Mouse (Mus musculus) hindbrain, embryonic 11.5 days (tissue): ENCODE results near the gene Rfx8. TPM values are rescaled to one million over a fixed set of nuclear protein-coding genes. Genes with fewer than 3 reads are reported as not detected.

Experiments
- ATAC-seq: fragments of 200-750 bp; cut with Nextera tagmentation; 2 replicates; pipeline ENCODE4 v1.8.0; 2017; ENCODE audit warnings: mild to moderate bottlenecking, moderate TSS enrichment, moderate library complexity; ENCODE audit not compliant: low FRiP score
- DNase-seq: peaks from one replicate; pipeline ENCODE4 v3.0.0-alpha.2; 2015; ENCODE audit warnings: low spot score
- H3K27ac ChIP-seq: fragments of 300-500 bp; sonication (generic); 2 replicates; pipeline ENCODE4 v1.5.1; 2014; ENCODE audit warnings: mild to moderate bottlenecking, low read depth, low read length
- H3K27me3 ChIP-seq: fragments of 300-500 bp; sonication (generic); 2 replicates; pipeline ENCODE4 v1.6.1; 2014; ENCODE audit warnings: mild to moderate bottlenecking, low read length, moderate library complexity, mixed read lengths; ENCODE audit not compliant: control insufficient read depth, insufficient read depth
- H3K36me3 ChIP-seq: fragments of 300-500 bp; sonication (generic); 2 replicates; pipeline ENCODE4 v1.6.1; 2014; ENCODE audit warnings: mild to moderate bottlenecking, low read length, moderate library complexity, mixed read lengths; ENCODE audit not compliant: control insufficient read depth, insufficient read depth
- H3K4me1 ChIP-seq: fragments of 300-500 bp; sonication (generic); replicated peaks from 2 replicates; pipeline ENCODE4 v1.6.1; 2014; ENCODE audit warnings: low read length, mixed read lengths; ENCODE audit not compliant: control insufficient read depth, insufficient read depth
- H3K4me2 ChIP-seq: fragments of 300-500 bp; sonication (generic); replicated peaks from 2 replicates; pipeline ENCODE4 v1.6.1; 2014; ENCODE audit warnings: mild to moderate bottlenecking, low read depth, low read length
- H3K4me3 ChIP-seq: fragments of 300-500 bp; sonication (generic); 2 replicates; pipeline ENCODE4 v1.5.1; 2014; ENCODE audit warnings: low read depth, low read length
- H3K9ac ChIP-seq: fragments of 300-500 bp; sonication (generic); 2 replicates; pipeline ENCODE4 v1.6.1; 2014; ENCODE audit warnings: low read depth, low read length
- H3K9me3 ChIP-seq: fragments of 300-500 bp; sonication (generic); 2 replicates; pipeline ENCODE4 v1.6.1; 2016; ENCODE audit warnings: low read length; ENCODE audit not compliant: control insufficient read depth
- WGBS: fragments of 180-500 bp; shearing (Covaris S2); extraction: QIAGEN DNeasy Blood & Tissue Kit; methylation state at CpG from one replicate; pipeline ENCODE4 v1.1.7; 2014; 5-methylcytosine and 5-hydroxymethylcytosine counted together
- polyA plus RNA-seq: library from polyadenylated mRNA; unstranded; fragments of >200 nt; fragmentation: Nextera tagmentation; extraction: Ambion mirVana; gene quantifications from 2 replicates; pipeline ENCODE4 v1.2.1, GENCODE M21; 2014

Rfx8 gene
- polyA plus RNA-seq, 1 experiment from 2014 or later, result 0.42 TPM

- WGBS, result 62% methylated on average over 9 of the region's 9 CpGs
- H3K4me3 ChIP-seq, result no peak overlapping the region
- H3K27ac ChIP-seq, result no peak overlapping the region
- H3K27me3 ChIP-seq, result no peaks in the 10 kb centered on the region
- peaks cover 5% of the 10 kb centered on the region; the same call in 1 of the 2 replicates for H3K4me1 ChIP-seq
- no peak overlapping the region for H3K9ac ChIP-seq
- DNase-seq (no peak), ATAC-seq (no peak)
- H3K36me3 ChIP-seq, result no peaks in the 10 kb centered on the region
- H3K9me3 ChIP-seq, result no peaks in the 10 kb centered on the region
- H3K4me2 ChIP-seq, result no peak overlapping the region
Observed at GRCm38 (mm10) chr1:39759231-39760175, 38.7 kb upstream of the Rfx8 start.

DNA sequence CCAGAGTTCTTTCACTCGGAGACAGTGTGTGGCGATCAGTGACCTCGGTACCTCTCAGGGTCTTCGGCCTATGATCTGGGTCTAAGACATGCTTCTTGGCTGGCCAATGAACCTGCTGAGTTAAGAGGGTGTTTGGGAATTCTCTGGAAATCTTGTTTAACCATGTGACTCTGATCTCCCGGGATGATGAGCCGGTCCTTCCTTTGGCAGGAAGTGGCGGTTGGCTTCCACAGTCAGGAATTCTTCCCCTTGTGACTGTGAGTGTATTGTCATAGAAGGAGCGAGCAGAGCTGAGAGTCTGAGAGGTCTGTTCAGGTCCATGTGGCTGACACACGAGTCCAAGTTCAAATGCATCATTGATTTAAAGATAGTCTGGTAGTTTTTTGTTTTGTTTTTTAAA is 37.4 kb upstream of the Rfx8 start:
- H3K4me2 ChIP-seq, result no peak overlapping the region
- no peak overlapping the region for H3K27ac ChIP-seq
- WGBS, result 79% methylated on average over 9 of the region's 9 CpGs
- H3K4me3 ChIP-seq, result no peak overlapping the region
- no peak for ATAC-seq
- no peaks in the 10 kb centered on the region for H3K27me3 ChIP-seq
- H3K9me3 ChIP-seq, result no peaks in the 10 kb centered on the region
- peaks cover 5% of the 10 kb centered on the region; the same call in 1 of the 2 replicates for H3K4me1 ChIP-seq
- DNase-seq, result no peak
- H3K9ac ChIP-seq, result no peak overlapping the region
- no peaks in the 10 kb centered on the region for H3K36me3 ChIP-seq

DNA sequence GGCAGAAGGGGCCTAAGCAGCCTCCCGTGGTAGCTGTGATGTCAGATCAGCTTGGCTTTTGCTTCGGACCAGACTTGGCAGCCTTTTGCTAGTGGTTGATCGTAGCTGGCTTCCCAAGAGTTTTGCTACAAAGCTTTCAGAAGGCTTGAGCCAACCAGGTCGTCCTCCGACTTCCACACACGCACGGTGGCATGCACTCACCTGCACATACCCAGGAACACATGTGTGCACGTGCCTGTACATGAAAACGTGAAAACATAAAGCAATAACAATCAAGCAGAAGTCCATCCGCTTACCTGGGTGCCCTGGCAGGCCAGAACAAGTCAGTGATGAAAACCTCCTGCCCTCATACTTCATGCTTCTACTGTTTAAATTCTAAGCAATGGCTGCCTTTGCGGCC is 36.2 kb upstream of the Rfx8 start:
- Histone ChIP-seq H3K9me3 (no peaks in the 10 kb centered on the region), H3K27ac (no peak overlapping the region), H3K36me3 (no peaks in the 10 kb centered on the region), H3K4me3 (no peak overlapping the region), H3K4me1 (peaks cover 5% of the 10 kb centered on the region; the same call in 1 of the 2 replicates), H3K9ac (no peak overlapping the region), H3K4me2 (no peak overlapping the region), H3K27me3 (no peaks in the 10 kb centered on the region)
- WGBS, result 86% methylated on average over 11 of the region's 11 CpGs
- ATAC-seq, result no peak
- DNase-seq, result no peak

DNA sequence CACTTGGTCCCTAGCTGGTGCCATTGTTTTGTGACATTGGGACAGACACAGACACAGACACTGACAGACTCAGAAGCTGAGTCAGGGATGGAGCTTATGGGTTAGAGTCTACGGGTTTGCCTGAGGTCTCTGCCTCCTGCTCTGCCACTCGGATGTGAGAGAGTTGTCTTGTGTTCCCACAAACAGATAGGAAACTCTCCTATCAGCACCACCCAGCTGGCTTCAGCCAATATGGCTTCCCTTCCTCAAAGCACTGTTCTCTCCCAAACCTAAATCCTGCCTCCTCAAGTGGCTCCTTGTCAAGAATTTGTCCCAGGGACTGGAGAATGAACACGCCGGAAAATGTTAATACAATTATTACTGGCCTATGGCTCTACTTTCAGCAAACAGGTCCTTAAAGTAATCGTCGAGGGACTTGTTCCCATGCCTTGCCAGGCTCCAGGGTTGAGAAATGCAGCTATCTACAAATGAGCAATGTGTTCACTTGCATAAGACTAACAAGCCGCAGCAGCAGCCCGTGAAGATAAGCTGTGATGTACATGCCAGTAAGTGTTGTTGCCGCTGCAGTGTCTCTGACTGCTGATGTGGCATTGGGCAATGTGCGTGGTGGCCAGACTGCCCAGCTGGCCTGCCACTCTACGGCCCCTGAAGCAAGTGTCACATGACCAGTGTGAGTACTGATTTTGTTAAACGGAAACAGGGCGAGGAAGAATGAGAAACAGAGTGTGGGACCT is 33.6 kb upstream of the Rfx8 start:
- ATAC-seq (no peak), DNase-seq (no peak)
- no peak overlapping the region for H3K4me2 ChIP-seq
- no peaks in the 10 kb centered on the region for H3K9me3 ChIP-seq
- 84% methylated on average over 13 of the region's 13 CpGs for WGBS
- no peak overlapping the region for H3K27ac ChIP-seq
- no peak overlapping the region for H3K4me3 ChIP-seq
- no peaks in the 10 kb centered on the region; the same call in 1 of the 2 replicates for H3K4me1 ChIP-seq
- H3K9ac ChIP-seq, result no peak overlapping the region
- H3K27me3 ChIP-seq, result no peaks in the 10 kb centered on the region
- no peaks in the 10 kb centered on the region for H3K36me3 ChIP-seq

DNA sequence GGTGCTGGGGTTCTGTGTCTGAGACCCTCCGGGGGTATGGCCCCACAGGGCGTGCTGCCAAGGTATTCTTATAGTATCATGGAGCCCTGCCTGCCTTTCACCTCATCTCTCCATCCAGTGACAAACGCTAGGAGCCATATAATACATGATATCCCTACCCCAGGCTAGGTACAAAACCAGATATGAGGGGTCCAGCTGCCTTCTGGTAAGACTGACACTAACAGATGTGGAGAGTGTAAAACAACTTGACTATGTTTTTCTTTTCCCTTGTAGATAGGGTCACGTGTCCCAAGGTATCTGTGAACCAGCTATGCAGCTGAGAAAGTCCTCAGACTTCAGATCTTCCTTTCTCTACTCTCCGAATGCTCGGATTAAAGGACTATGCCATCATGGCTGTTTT is 30.7 kb upstream of the Rfx8 start:
- no peak overlapping the region for H3K27ac ChIP-seq
- H3K4me2 ChIP-seq, result no peak overlapping the region
- no peak overlapping the region for H3K4me3 ChIP-seq
- no peaks in the 10 kb centered on the region for H3K9me3 ChIP-seq
- DNase-seq (no peak), ATAC-seq (no peak)
- no peaks in the 10 kb centered on the region for H3K27me3 ChIP-seq
- no peak overlapping the region for H3K9ac ChIP-seq
- H3K4me1 ChIP-seq, result no peaks in the 10 kb centered on the region; the same call in 1 of the 2 replicates
- H3K36me3 ChIP-seq, result no peaks in the 10 kb centered on the region
- WGBS, result 77% methylated on average over 6 of the region's 6 CpGs

DNA sequence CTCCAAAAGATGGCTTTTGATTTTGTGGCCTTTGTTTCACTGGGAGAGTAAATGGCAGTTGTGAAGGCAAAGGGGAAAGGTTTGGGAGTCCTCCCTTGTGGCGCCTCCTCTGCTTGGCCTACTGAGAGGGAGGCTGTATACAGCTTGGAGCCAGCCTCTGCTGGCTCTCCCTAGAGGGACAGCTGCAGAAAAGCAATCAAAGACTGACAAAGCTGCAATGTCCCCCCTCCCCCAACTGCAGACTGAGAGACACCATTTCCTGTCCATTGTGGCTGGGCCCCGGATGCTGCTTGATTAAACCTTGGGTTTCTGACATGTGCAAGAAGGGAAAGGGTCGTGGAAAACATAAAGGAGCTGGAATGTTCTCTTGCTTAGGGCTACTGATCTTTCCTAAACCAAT is 28.9 kb upstream of the Rfx8 start:
- Histone ChIP-seq H3K27ac (peak overlapping the region; percentile 9; the same call in 1 of the 2 replicates), H3K4me2 (no peak overlapping the region), H3K27me3 (no peaks in the 10 kb centered on the region), H3K36me3 (no peaks in the 10 kb centered on the region), H3K4me1 (no peaks in the 10 kb centered on the region; the same call in 1 of the 2 replicates), H3K9me3 (no peaks in the 10 kb centered on the region), H3K9ac (no peak overlapping the region), H3K4me3 (no peak overlapping the region)
- ATAC-seq (peak; percentile 61; the same call in 1 of the 2 replicates), DNase-seq (peak; percentile 54)
- WGBS, result 17% methylated on average over 3 of the region's 3 CpGs

DNA sequence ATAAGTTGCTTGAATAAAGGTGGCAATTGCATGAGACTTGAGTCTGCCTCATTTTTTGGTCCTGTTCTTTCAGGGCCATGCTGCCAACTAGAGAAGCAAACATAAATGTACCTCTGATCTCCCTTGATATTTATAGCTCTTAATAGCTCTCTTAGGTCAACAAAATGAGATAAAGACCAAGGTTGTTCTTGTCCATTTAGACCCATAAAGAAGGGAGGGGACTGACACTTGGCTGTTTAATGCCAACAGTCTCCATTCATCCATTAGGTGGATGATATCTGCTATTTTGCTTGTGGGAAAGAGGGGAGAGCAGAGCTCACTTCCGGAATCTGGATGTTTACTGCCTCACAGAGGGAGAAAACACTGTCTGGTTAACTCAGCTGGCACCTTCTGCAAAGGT is 28.4 kb upstream of the Rfx8 start:
- Histone ChIP-seq H3K4me3 (no peak overlapping the region), H3K9ac (no peak overlapping the region), H3K36me3 (no peaks in the 10 kb centered on the region), H3K27me3 (no peaks in the 10 kb centered on the region), H3K4me1 (no peaks in the 10 kb centered on the region; the same call in 1 of the 2 replicates), H3K4me2 (no peak overlapping the region), H3K27ac (peak overlapping the region; percentile 9; the same call in 1 of the 2 replicates), H3K9me3 (no peaks in the 10 kb centered on the region)
- WGBS, result 78% methylated on average over 1 of the region's 1 CpGs
- DNase-seq, result no peak
- no peak for ATAC-seq

DNA sequence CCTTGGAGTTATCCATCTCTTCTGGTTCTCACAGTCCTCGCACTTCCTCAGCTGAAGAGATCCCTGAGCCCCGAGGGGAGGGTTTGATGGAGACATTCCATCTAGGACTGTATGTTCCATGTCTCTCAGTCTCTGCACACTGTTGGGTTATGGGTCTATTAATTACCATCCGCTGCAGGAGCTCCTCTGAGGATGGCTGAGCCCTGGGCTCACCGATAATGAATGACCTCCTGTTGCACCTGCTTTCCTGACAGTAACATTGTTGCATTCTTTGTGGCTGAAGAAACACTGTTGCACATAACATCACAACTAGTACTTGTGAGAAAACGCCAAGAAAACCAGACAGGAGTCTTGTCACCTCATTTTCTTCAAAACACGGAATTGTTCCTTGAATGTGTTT is 27.9 kb upstream of the Rfx8 start:
- no peak for ATAC-seq
- no peak for DNase-seq
- H3K36me3 ChIP-seq, result no peaks in the 10 kb centered on the region
- no peaks in the 10 kb centered on the region for H3K27me3 ChIP-seq
- no peaks in the 10 kb centered on the region for H3K9me3 ChIP-seq
- H3K27ac ChIP-seq, result no peak overlapping the region
- no peaks in the 10 kb centered on the region; the same call in 1 of the 2 replicates for H3K4me1 ChIP-seq
- no peak overlapping the region for H3K9ac ChIP-seq
- H3K4me3 ChIP-seq, result no peak overlapping the region
- H3K4me2 ChIP-seq, result no peak overlapping the region
- WGBS, result 80% methylated on average over 6 of the region's 6 CpGs
